Mouse (Mus musculus) neutrophil, adult 65 days (primary cell): Measurements from ENCODE around the gene Bco1. TPM values are rescaled to one million over a fixed set of nuclear protein-coding genes. Genes with fewer than 3 reads are reported as not detected.

Experiments
- total RNA-seq: library from RNA; stranded (reverse); gene quantifications from 2 replicates; pipeline ENCODE4 v1.2.4, GENCODE M21; 2023

The Bco1 gene
- total RNA-seq, result not detected in 2 replicates

DNA sequence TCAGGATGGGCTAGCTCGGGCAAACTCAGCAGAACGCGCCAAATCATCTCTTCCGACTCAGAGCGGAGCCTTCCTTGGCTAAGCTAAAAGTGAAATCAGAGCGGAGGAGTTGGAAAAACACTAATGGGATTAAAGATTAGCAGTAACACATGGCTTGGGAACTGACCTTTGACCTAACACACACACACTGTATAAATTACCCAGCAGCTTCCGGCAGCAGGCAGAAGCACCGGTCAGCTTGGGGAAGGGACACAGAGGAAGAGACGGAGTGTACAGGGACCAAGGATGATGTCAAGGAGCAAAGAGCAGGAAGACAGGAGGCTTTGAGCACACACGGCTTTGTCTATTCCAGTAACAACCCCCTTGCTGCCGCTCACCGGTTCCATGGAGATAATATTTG, at the start of gene Bco1:
TSS of gene Bco1 (plus strand) at position 208 of the 400 bp plus-strand sequence.

DNA sequence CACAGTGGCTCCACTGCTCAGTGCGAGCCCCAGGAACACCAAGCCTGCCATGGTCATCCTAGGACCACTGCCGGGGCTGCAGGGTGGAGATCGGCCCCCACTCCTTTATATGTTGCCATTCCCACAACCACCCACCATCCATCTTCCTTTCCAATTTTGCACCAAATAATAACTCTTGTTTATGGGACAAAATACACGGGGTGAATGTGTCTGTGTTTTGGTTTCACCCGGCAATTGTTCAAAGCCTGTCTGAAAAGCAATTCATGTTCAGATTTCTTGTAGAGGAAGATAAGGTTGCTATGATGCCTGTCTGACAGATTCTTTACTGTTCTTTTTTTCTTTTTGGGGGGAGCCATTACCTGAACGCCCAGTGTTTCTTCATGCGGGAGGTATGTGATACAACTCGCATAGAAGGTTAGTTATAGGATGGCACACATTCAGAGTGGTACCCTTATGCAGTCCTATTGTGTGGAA, 13.2 kb upstream of the Bco1 start, which contains the start of gene Pkd1l2:
TSS of gene Pkd1l2 (minus strand) at position 51 of the 474 bp plus-strand sequence.

GRCm38 (mm10) chr8:117158135-117158761, 62.6 kb downstream of the Bco1 start, which contains the start of gene Gan:
TSS of gene Gan (plus strand) at chr8:117158135.

Other genes with a start within 250 kb of the Bco1 start
- gene Cmc2, start 174.4 kb upstream of the Bco1 start, total RNA-seq, result 8.0 and 11.3 TPM in 2 replicates
- 15.8 and 18.9 TPM in 2 replicates for gene Cenpn, start 174.1 kb upstream of the Bco1 start, total RNA-seq
- gene Atmin, start 152.5 kb upstream of the Bco1 start, total RNA-seq, result 8.0 and 8.5 TPM in 2 replicates
- 0.76 and 0.93 TPM in 2 replicates for gene 1700030J22Rik, start 116.9 kb upstream of the Bco1 start, total RNA-seq
- gene Gcsh, start 102.3 kb upstream of the Bco1 start, total RNA-seq, result 4.4 and 8.8 TPM in 2 replicates
- 0.07 and 0.09 TPM in 2 replicates for gene Pkd1l2, start 13.4 kb upstream of the Bco1 start, total RNA-seq
- gene Gan, start 62.3 kb downstream of the Bco1 start, total RNA-seq, result 3.7 and 4.5 TPM in 2 replicates
- 263 and 299 TPM in 2 replicates for gene Cmip, start 161.2 kb downstream of the Bco1 start, total RNA-seq